Mouse (Mus musculus) inflammation-experienced regulatory T-cells, adult 6 months (primary cell): ENCODE measurements around the gene Iqgap1. TPM values are rescaled to one million over a fixed set of nuclear protein-coding genes. Genes with fewer than 3 reads are reported as not detected.

ENCODE experiments used
- ATAC-seq: one replicate; pipeline ENCODE4 v1.8.0; 2017
- polyA plus RNA-seq, 3 experiments: library from polyadenylated mRNA; unstranded; fragments of 100-300 nt; shearing (Covaris generic); gene quantifications; one replicate each; pipeline ENCODE4 v1.2.1; 2017

Iqgap1 gene
- polyA plus RNA-seq, 3 experiments from 2014 or later = 197 to 297 (median 271) TPM

- no peak for ATAC-seq
These were observed 17.4 kb upstream of the Iqgap1 start for GRCm38 (mm10) chr7:80843176-80843575.

DNA sequence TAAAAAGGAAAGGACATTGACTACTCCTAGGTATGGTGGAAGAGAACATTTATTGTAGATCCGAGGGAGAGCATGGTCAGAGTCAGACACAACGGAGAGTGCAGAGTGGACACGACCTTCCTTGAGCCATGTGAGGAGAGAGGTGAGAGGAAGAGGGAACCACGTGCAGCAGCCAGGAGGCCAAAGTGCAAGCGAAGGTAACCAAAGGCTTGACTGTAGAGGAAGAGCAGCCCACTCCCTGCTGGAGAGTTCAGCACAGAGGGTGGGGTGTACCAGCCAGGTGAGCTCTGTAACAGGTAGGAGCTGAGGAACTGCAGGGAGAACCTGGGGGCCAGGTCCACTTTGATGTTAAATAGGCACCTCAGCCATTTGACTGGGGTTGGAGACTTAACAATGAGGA, 16.4 kb upstream of the Iqgap1 start:
- no peak for ATAC-seq

DNA sequence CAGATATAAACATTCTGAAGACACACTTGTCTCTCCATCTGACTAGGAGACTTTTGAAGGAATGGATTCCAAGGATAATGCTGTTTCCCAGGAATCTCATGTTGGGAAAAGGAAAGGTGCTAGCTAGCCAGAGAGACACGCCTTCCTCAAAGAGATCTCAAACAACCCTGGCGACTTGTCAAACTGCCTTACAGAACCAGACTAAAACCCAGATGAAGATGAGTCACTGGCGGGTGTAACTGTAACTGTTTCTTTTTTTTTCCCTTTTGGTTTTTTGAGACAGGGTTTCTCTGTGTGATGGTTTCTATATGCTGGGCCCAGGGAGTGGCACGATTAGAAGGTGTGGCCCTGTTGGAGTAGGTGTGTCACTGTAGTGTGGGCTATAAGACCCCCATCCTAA, 15.2 kb upstream of the Iqgap1 start:
- no peak for ATAC-seq

GRCm38 (mm10) chr7:80840241-80840640, 14.5 kb upstream of the Iqgap1 start:
- peak; percentile 85 for ATAC-seq

GRCm38 (mm10) chr7:80839755-80840154, 14.0 kb upstream of the Iqgap1 start:
- ATAC-seq = no peak

- ATAC-seq = no peak
These were observed 12.5 kb upstream of the Iqgap1 start for GRCm38 (mm10) chr7:80838247-80838646.

DNA sequence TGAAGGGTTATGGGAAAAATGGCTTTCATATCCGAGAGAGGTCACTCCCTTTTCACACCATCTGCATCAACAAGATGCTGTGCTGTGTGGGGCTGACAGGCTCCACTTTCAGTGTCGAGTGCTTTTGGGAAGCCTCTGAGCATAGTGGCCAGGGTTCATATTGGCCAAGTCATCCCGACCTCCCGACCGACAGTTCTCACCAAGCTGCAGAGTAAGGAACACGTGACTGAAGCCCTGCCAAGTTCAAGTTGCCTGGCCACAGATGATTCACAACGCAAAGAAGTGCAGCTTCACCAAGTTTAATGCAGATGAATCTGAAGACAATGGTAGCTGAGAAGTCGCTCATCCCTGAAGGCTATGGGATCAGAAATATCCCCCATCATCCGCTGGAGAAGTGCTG, 12.0 kb upstream of the Iqgap1 start:
- no peak for ATAC-seq

- no peak for ATAC-seq
These were observed 10.3 kb upstream of the Iqgap1 start for GRCm38 (mm10) chr7:80835984-80836652.

DNA sequence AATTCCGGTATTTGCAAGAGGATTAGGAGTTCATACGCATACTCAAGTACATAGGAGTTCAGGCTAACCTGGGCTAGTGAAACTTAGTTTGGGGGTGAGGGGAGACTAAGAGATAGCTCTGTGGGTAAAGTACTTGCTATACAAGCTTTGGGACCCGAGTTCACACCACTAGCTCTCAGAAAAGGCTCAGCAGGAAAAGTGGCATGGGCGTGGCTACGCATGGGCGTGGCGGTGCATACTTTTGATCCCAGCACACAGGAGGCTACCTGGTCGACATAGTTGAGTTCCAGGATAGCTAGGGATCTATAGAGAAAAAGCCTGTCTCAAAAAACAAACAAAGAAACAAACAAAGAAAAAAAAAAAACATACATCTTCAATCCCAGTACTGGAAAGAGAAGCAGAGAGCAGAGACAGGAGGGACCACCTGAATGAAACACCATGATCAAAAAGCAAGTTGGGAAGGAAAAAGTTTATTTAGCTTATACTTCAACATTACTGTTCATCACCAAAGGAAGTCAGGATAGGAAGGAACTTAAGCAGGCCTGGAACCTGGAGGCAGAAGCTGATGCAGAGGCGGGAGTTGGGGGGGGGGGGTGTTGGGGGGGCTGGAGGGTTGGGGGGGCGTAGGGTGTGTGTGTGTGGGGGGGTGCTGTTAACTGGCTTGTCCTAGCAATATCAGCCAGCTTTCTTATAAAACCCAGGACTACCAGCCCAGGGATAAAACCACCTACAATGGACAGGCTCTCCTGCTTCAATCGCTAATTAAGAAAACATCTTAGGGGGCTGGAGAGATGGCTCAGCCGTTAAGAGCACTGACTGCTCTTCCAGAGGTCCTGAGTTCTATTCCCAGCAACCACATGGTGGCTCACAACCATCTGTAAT, 8.1 kb upstream of the Iqgap1 start:
- ATAC-seq = no peak

DNA sequence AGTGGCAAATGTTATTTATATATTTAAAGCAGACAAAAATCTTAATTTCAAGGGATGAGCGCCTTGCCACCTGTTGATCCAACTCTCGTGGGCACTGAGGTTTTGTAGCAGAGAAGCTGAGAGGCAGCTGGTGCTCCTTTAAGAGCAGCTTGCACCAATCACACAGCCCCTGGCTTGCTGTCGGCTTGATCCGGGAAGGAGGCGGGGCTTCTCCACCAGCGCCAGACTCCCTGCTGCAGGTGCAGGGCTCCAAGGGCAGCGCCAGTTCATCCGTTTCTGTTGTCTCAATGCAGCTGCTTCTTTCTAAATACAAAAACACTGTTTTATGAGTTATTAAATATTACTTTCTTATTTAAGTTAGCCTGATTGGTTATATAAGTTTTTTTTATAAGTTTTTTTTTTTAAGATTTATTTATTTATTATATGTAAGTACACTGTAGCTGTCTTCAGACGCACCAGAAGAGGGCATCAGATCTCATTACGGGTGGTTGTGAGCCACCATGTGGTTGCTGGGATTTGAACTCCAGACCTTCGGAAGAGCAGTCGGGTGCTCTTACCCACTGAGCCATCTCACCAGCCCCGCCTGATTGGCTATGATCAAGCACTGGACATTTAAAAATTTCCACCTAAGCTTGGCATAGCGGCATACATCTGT, 7.3 kb upstream of the Iqgap1 start:
- peak; percentile 38 for ATAC-seq

- peak; percentile 82 for ATAC-seq
These were observed 6.4 kb upstream of the Iqgap1 start for GRCm38 (mm10) chr7:80832191-80832590.

GRCm38 (mm10) chr7:80830193-80830803, 4.5 kb upstream of the Iqgap1 start:
- no peak for ATAC-seq

- ATAC-seq = peak; percentile 75
These were observed 2.5 kb upstream of the Iqgap1 start for GRCm38 (mm10) chr7:80828146-80828860.

- no peak for ATAC-seq
These were observed 1.7 kb downstream of the Iqgap1 start for GRCm38 (mm10) chr7:80823875-80824682.

- ATAC-seq = no peak
These were observed 2.5 kb downstream of the Iqgap1 start for GRCm38 (mm10) chr7:80823267-80823666.

- peak; percentile 50 for ATAC-seq
These were observed 4.9 kb downstream of the Iqgap1 start for GRCm38 (mm10) chr7:80820838-80821237.

DNA sequence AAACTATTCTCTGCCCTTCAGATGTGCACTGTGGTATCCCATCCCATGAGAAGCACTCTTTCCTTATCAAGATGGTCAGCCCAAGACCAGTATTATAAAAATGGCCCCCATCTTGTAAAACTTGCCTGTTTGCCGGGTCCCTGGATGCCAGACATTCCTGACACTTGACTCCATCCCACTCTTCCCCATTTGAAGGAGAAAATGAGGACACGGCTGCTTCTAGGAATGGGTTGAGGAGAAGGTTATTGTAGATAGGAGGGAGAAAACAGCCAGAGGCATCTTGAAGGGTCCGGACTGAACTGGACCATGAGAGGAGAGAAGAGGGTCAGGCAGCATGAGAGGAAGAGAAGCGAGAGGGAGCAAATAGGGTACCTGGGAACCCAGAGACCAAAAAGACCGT, 9.1 kb downstream of the Iqgap1 start:
- ATAC-seq = no peak

DNA sequence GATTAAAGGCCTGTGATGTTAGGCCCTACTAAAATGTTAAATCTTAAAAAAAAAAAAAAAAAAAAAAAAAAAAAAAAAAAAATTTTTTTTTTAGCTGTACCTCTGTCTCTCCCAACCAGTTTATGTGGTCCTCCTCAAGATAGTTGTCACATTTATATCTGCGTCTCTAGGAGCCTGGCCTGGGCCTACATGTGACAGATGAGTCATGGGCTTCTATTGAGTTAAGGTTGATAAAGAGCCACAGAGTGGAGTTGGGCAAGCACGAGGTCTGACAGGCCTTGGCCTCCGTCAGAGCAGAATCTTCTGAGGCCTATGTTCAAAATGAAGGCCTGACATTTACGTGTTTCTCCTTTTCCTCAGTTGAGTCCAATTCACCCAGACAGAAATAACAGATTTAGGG, 12.4 kb downstream of the Iqgap1 start:
- no peak for ATAC-seq

DNA sequence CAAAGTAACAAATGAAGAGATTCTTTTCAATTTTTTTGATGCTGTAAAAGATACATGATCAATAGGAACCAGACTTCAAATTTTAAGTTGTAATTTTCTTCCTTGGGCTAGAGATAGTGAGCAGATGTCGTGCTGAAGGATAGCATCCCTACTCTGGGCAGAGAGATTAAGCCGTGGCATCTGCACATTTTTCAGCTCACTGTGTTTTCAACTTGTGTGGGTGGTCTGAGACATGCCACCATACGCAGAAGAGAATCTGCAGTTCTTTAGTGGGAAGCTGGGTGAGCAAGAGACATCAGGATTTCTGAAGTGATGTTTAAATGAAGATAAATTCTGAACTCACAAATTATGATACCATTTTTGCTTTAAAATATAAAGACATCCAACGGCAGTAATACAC, 19.4 kb downstream of the Iqgap1 start:
- ATAC-seq = no peak

DNA sequence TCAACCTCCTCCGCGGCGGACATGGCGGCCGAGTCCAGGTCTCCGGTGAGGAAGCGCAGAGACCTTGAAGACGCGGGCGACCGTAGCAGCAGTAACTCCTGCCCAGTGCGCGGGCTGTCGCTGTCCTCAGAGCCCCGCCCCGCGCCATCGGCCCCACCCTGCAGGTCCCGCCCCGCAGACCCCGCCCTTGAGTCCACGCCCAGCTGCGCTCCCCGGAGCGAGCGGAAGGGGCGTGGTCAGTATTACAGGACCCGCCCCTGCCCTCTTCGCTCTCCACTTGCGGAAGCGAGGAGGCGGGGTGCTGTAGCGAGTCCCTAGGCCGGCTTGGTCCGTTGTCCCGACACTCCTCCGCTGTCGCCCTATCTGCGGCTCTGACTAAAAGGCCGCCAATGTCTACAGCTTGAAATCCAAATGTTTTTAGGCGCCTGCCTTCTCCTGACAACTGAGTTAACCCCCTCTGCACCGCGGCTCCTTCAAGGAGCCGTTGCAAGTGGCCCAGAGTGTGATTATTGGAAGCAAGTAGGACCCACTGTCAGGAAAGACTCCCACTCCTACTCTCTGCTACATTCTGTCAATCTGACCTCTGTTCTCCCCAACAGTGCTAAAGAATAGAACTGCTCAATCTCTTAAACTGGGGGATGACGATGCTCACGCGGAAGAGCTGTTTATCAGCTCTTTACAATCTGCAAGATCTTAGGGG, 22.5 kb downstream of the Iqgap1 start:
- peak; percentile 91 for ATAC-seq
